Mouse (Mus musculus) thymus, adult 2 months (tissue): ENCODE data around the gene Abcc9.

Source experiments
- CTCF ChIP-seq: fragments of 200-500 bp; IDR thresholded peaks from 2 replicates; pipeline ENCODE4 v1.5.1; 2012; ENCODE audit warnings: mild to moderate bottlenecking, control low read depth, low read length, moderate library complexity, borderline replicate concordance; ENCODE audit not compliant: control insufficient read depth, poor library complexity, insufficient read depth; ENCODE audit errors: extremely low read depth
- POLR2A ChIP-seq: fragments of 200-500 bp; IDR thresholded peaks from 2 replicates; pipeline ENCODE4 v1.6.1; 2012; ENCODE audit warnings: mild to moderate bottlenecking, low read length, control low read depth, moderate library complexity; ENCODE audit not compliant: control insufficient read depth, poor library complexity, insufficient read depth; ENCODE audit errors: extremely low read depth

DNA sequence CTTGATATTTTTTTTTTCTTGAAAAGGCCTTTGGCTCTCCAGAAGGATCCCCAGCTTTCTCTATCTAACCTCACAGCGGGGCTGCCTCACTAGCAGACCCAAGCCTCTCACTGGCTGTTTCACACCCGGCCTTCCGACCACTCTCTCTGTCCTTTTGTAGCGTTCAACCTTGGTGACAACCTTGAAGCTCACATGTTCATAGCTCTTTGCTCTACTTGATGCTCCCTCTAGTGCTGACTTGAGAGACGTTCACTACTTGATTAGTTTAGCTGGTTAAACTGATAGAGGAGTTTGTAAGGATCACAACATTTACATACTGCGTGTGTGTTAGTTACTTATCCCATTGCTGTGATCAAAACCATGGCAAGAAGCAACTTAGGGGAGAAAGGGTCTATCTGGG, 18.5 kb upstream of the Abcc9 start:
- TF ChIP-seq CTCF, result no peak
- no peak for TF ChIP-seq POLR2A
